Mouse (Mus musculus): ENCODE results near the gene H2al1o.
"Not testable (repeated sequence)": the region's sequence is repeated elsewhere in the genome, so short reads cannot be mapped to it uniquely, and the experiment has no call there.

H2al1o gene

GRCm38 (mm10) chrX:9572309-9572708, at the start of gene H2al1o:
Gene H2al1o (minus strand): TSS chrX:9572409.
- DNase-seq = not testable (repeated sequence)

- DNase-seq = not testable (repeated sequence)
Observed at GRCm38 (mm10) chrX:9598036-9598435, 25.8 kb upstream of the H2al1o start.

GRCm38 (mm10) chrX:9536881-9537280, 35.3 kb downstream of the H2al1o start:
- DNase-seq = no peak

Data from cerebellum, adult 8-10 months (tissue).